Comparison of ENCODE assay signal across 7 mouse cellular contexts in the genomic region with DNA sequence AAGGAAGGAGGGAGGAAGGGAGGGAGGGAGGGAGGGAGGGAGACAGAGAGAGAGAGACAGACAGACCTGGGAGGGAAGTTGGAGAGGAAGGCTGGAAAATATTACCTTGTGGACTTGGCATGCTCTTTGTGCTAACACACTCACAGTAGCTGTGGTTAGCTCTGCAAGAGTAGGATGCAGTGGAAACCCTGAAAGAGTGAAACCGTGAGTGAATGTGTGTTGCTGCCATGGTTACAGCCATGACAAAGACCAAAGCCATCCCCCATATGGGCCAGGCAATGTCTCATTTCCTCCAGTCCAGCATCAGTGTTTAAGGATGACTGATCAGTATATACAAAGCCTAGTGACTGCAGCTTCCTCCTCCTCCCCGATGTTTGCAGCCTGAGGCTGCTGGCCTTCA. TPM values are rescaled to one million over a fixed set of nuclear protein-coding genes. Genes with fewer than 3 reads are reported as not detected.
A peak's percentile ranks its signal among the peaks of the same experiment; 100 is the strongest.
DNase-seq lines count a peak whose midpoint lies in the region; ATAC-seq and TF ChIP-seq lines count a peak whose summit lies in the region.

No protein-coding gene starts in this region.

- H3K9me3 ChIP-seq in lung, embryonic 15.5 days = no peaks in the 10 kb centered on the region
- H3K9me3 ChIP-seq in embryonic facial prominence, embryonic 12.5 days = no peaks in the 10 kb centered on the region

- H3ac ChIP-seq in myocyte (ENCODE audit: control insufficient read depth, insufficient read length) = no peak overlapping the region

- H3K9ac ChIP-seq in lung, embryonic 15.5 days = no peak overlapping the region
- no peak overlapping the region for H3K9ac ChIP-seq in embryonic facial prominence, embryonic 12.5 days

- no peaks in the 10 kb centered on the region for H3K79me2 ChIP-seq in myocyte (ENCODE audit: control insufficient read depth, insufficient read depth)

- H3K27me3 ChIP-seq in lung, embryonic 15.5 days = no peaks in the 10 kb centered on the region
- H3K27me3 ChIP-seq in embryonic facial prominence, embryonic 12.5 days = no peaks in the 10 kb centered on the region
- peaks cover 13% of the 10 kb centered on the region for H3K27me3 ChIP-seq in myocyte (ENCODE audit: control insufficient read depth, insufficient read depth, insufficient read length)

- no peak for TF ChIP-seq POLR2A in myocyte (IDR thresholded peaks at IDR 0.05; ENCODE audit: insufficient read length, low read depth)

- ATAC-seq in lung, embryonic 15.5 days (ENCODE audit: borderline replicate concordance, extremely low read depth, low FRiP score, low TSS enrichment) = peak; percentile 39; the same call in 1 of the 2 replicates
- peak; percentile 49; the same call in 1 of the 2 replicates for ATAC-seq in embryonic facial prominence, embryonic 12.5 days (ENCODE audit: insufficient number of reproducible peaks, insufficient read depth, low FRiP score, low TSS enrichment)

- no peak overlapping the region for H3K27ac ChIP-seq in lung, embryonic 15.5 days
- no peak overlapping the region for H3K27ac ChIP-seq in embryonic facial prominence, embryonic 12.5 days

- H3K4me3 ChIP-seq in lung, embryonic 15.5 days = no peak overlapping the region
- H3K4me3 ChIP-seq in embryonic facial prominence, embryonic 12.5 days = no peak overlapping the region
- H3K4me3 ChIP-seq in myocyte = no peak overlapping the region

- H3K4me2 ChIP-seq in lung, embryonic 15.5 days = peak overlapping the region; percentile 45
- peak overlapping the region; percentile 27 for H3K4me2 ChIP-seq in embryonic facial prominence, embryonic 12.5 days (replicated peaks)
- H3K4me2 ChIP-seq in myocyte (ENCODE audit: low read depth) = peak overlapping the region; percentile 23

- H3K4me1 ChIP-seq in lung, embryonic 15.5 days = no peaks in the 10 kb centered on the region
- no peaks in the 10 kb centered on the region for H3K4me1 ChIP-seq in embryonic facial prominence, embryonic 12.5 days

- 20% methylated on average over 2 of the region's 2 CpGs for WGBS in lung, embryonic 15.5 days
- WGBS in embryonic facial prominence, embryonic 12.5 days = 19% methylated on average over 2 of the region's 2 CpGs

- no peak for DNase-seq in lung, postnatal 36 days
- DNase-seq in induced T-regulatory cell, adult 2 months (ENCODE audit: low read depth) = peak; percentile 72
- DNase-seq in adrenal gland, postnatal 4 days (ENCODE audit: low spot score in 2 of 2) = no peak
- no peak for DNase-seq in urinary bladder, postnatal 4 days (ENCODE audit: low spot score in 2 of 2)

- H3K36me3 ChIP-seq in lung, embryonic 15.5 days = no peaks in the 10 kb centered on the region
- no peaks in the 10 kb centered on the region for H3K36me3 ChIP-seq in embryonic facial prominence, embryonic 12.5 days
- H3K36me3 ChIP-seq in myocyte (ENCODE audit: control insufficient read depth, insufficient read depth) = no peaks in the 10 kb centered on the region

TF ChIP-seq in myocyte, 11 proteins besides CTCF, POLR2A, EP300 and RAD21:
- TF ChIP-seq CEBPB (IDR thresholded peaks at IDR 0.05; ENCODE audit: insufficient read depth, poor library complexity, severe bottlenecking) (no peak), POLR2AphosphoS2 (IDR thresholded peaks at IDR 0.05; ENCODE audit: insufficient read length, low read depth) (no peak), E2F4 (IDR thresholded peaks at IDR 0.05; ENCODE audit: insufficient read depth) (no peak), REST (IDR thresholded peaks at IDR 0.05; ENCODE audit: insufficient read depth, insufficient read length) (no peak), USF1 (IDR thresholded peaks at IDR 0.05; ENCODE audit: low read depth) (no peak), TCF12 (IDR thresholded peaks at IDR 0.05; ENCODE audit: insufficient read depth, poor library complexity, severe bottlenecking) (no peak), MAX (IDR thresholded peaks at IDR 0.05; ENCODE audit: low read depth) (no peak), SRF (IDR thresholded peaks at IDR 0.05; ENCODE audit: control insufficient read depth, insufficient read length, low read depth) (no peak), MYOD1 (IDR thresholded peaks at IDR 0.05; ENCODE audit: control insufficient read depth in 1 of 3, insufficient read length in 2 of 3, low read depth in 2 of 3) (no peak), MYOG (IDR thresholded peaks at IDR 0.05; ENCODE audit: control insufficient read depth in 1 of 3, insufficient read depth in 1 of 3, insufficient read length in 2 of 3, low read depth in 2 of 3) (no peak), TCF3 (IDR thresholded peaks at IDR 0.05; ENCODE audit: insufficient read length, low read depth) (no peak)

RNA-seq across cellular contexts. Expression of gene Spink2, which starts 6.5 kb away (rescaled TPM):
- polyA plus RNA-seq in lung, embryonic 15.5 days (2015; fragmentation: Nextera tagmentation; extraction: Ambion mirVana) = 1.6 and 2.2 TPM in 2 replicates
- polyA plus RNA-seq in embryonic facial prominence, embryonic 12.5 days (2016; fragmentation: Nextera tagmentation; extraction: Ambion mirVana) = 1.2 and 2.3 TPM in 2 replicates
- polyA plus RNA-seq in myocyte (2012; fragmentation: generic; extraction: Trizol) = not detected
- total RNA-seq in adrenal gland, postnatal 4 days (2021) = under 1 TPM in 1 of 2 experiments, not detected in 1; 0.54 TPM

RNA-seq across cellular contexts. Expression of gene Rest, which starts 47.6 kb away (rescaled TPM):
- 33.5 and 34.2 TPM in 2 replicates for polyA plus RNA-seq in lung, embryonic 15.5 days (2015; fragmentation: Nextera tagmentation; extraction: Ambion mirVana)
- 56.5 and 59.7 TPM in 2 replicates for polyA plus RNA-seq in embryonic facial prominence, embryonic 12.5 days (2016; fragmentation: Nextera tagmentation; extraction: Ambion mirVana)
- polyA plus RNA-seq in myocyte (2012; fragmentation: generic; extraction: Trizol) = 7.2 TPM
- total RNA-seq in adrenal gland, postnatal 4 days (2021) = 10 to 100 TPM; 39.0 to 42.6 TPM
